Mouse (Mus musculus) megakaryocyte, adult 5-6 weeks (primary cell): ENCODE results near the gene Nfib. TPM values are rescaled to one million over a fixed set of nuclear protein-coding genes. Genes with fewer than 3 reads are reported as not detected.

ENCODE experiments used
- ATAC-seq: 2 replicates; pipeline ENCODE4 v1.8.0; 2016; ENCODE audit warnings: mild to moderate bottlenecking, inconsistent platforms; ENCODE audit not compliant: poor library complexity, severe bottlenecking
- total RNA-seq, 2 experiments: library from RNA; stranded (forward) in 1 of 2; stranded (reverse) in 1 of 2; fragments of 153-499, 151-499 nt in 1 of 2; fragments of 221-1000, 200-1000 nt in 1 of 2; gene quantifications; 2 replicates each; pipeline versions ENCODE4 v1.2.3 to v1.2.4; 2015 to 2017

Nfib gene
- total RNA-seq, 2 experiments from 2014 or later: 0.04 TPM; not detected in 1

GRCm38 (mm10) chr4:82598436-82598835, 107.1 kb downstream of the Nfib start:
- ATAC-seq: no peak

- ATAC-seq: no peak
Measured at GRCm38 (mm10) chr4:82593681-82594666, 111.6 kb downstream of the Nfib start.

- no peak for ATAC-seq
Measured at GRCm38 (mm10) chr4:82592086-82593030, 113.2 kb downstream of the Nfib start.

GRCm38 (mm10) chr4:82589345-82589890, 116.1 kb downstream of the Nfib start:
- no peak for ATAC-seq

GRCm38 (mm10) chr4:82588718-82589117, 116.8 kb downstream of the Nfib start:
- ATAC-seq: no peak

GRCm38 (mm10) chr4:82587146-82587870, 118.2 kb downstream of the Nfib start:
- no peak for ATAC-seq

- ATAC-seq: no peak
Measured at GRCm38 (mm10) chr4:82586637-82587036, 118.9 kb downstream of the Nfib start.

GRCm38 (mm10) chr4:82585536-82585935, 120.0 kb downstream of the Nfib start:
- no peak for ATAC-seq

GRCm38 (mm10) chr4:82585056-82585455, 120.5 kb downstream of the Nfib start:
- ATAC-seq: no peak

GRCm38 (mm10) chr4:82584548-82584947, 121.0 kb downstream of the Nfib start:
- ATAC-seq: no peak

- ATAC-seq: no peak
Measured at GRCm38 (mm10) chr4:82573291-82573605, 132.3 kb downstream of the Nfib start.

GRCm38 (mm10) chr4:82572410-82573290, 132.9 kb downstream of the Nfib start:
- no peak for ATAC-seq

- ATAC-seq: no peak
Measured at GRCm38 (mm10) chr4:82558816-82559215, 146.7 kb downstream of the Nfib start.

- no peak for ATAC-seq
Measured at GRCm38 (mm10) chr4:82555673-82556171, 149.8 kb downstream of the Nfib start.

GRCm38 (mm10) chr4:82553658-82554057, 151.9 kb downstream of the Nfib start:
- ATAC-seq: no peak

GRCm38 (mm10) chr4:82552238-82552637, 153.3 kb downstream of the Nfib start:
- no peak for ATAC-seq

- no peak for ATAC-seq
Measured at GRCm38 (mm10) chr4:82549762-82550380, 155.7 kb downstream of the Nfib start.

- ATAC-seq: no peak
Measured at GRCm38 (mm10) chr4:82548247-82548646, 157.3 kb downstream of the Nfib start.

GRCm38 (mm10) chr4:82543936-82544335, 161.6 kb downstream of the Nfib start:
- no peak for ATAC-seq
